Mouse (Mus musculus): ENCODE measurements around the gene Gm47996. TPM values are rescaled to one million over a fixed set of nuclear protein-coding genes. Genes with fewer than 3 reads are reported as not detected.
A peak's percentile ranks its signal among the peaks of the same experiment; 100 is the strongest.
"Not testable (repeated sequence)": the region's sequence is repeated elsewhere in the genome, so short reads cannot be mapped to it uniquely, and the experiment has no call there.

Gm47996 gene
- total RNA-seq, 4 experiments from 2014 or later, result not detected

DNA sequence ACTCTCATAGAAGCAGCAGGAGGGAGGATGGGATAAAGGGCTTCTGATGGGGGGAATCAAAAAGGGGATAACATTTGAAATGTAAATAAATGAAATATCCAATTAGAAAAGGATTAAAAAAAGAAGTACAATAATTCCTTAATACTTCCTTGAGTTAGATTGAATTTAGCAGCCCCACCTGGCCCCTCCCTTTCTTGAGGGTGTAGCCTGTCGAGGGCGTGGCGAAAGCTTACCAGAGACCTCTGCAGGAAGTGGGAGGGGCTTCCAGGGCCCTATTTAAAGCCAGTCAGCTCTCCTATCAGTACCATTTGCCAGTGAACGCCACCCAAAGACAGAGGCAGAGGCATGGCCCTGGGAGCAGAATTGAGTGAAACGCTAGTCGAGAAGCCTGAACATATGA, 6.1 kb upstream of the Gm47996 start, which contains the start of gene 3110040M04Rik:
Gene 3110040M04Rik (plus strand): TSS at position 304 of the 400 bp plus-strand sequence.
- not testable (repeated sequence) for DNase-seq (ENCODE audit: low spot score in 2 of 2)

DNA sequence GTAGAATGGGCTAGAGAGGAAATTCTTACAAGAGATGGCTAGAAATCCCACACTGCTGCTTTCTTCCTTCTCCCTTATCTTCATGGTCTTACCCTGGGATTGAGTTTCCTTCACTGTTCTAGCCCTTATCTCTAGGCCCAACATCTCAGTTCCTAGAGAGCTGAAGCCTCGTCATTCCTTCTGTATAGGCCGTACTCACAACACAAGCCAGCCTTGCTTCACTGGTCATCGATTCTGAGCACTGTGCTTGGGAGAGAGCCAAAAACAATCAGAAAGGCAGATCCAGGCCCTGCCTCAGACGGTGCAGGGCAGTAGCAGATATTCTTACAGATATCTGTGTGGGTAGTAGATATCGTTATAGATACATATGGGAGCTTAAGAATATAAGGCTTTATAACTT, 1.4 kb upstream of the Gm47996 start:
- DNase-seq (ENCODE audit: low spot score in 2 of 2), result not testable (repeated sequence)

DNA sequence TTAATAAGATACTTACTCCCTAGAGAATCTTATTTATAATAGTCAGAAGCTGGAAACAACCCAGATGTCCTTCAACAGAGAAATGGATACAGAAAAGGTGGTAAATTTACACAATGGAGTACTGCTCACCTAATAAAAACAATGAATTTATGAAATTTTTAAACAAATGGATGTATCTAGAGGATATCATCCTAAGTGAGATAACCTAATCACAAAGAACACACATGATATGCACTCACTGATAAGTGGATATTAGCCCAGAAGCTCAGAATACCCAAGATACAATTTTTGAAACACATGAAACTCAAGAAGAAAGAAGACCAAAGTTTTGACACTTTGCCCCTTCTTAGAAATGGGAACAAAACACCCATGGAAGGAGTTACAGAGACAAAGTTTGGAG, 987 bp upstream of the Gm47996 start:
- not testable (repeated sequence) for DNase-seq (ENCODE audit: low spot score in 2 of 2)

- DNase-seq (ENCODE audit: low spot score in 2 of 2), result not testable (repeated sequence)
Observed at GRCm38 (mm10) chr1:151211666-151212065, 1.7 kb downstream of the Gm47996 start.

GRCm38 (mm10) chr1:151214862-151215261, 4.9 kb downstream of the Gm47996 start:
- no peak for DNase-seq (ENCODE audit: low spot score in 2 of 2)

DNA sequence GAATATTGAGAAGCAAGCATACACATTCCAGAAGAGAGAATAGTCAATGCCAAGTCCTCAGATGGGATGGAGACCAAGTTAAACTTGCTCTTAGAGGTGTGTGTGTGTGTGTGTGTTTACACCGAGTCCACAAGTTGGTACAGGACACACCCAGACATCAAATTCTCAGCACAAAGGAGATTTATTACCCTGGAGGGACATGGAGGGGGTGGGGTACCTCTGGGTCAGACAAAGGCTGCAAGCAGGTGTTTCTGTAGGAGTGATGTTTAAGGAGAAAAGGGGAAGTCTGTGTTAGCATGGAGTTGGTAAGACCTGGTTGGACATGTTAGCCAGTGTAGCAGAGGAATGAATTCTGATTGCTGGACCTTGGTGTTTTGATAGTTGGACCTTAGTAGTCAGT, 6.1 kb downstream of the Gm47996 start:
- no peak for DNase-seq (ENCODE audit: low spot score in 2 of 2)

DNA sequence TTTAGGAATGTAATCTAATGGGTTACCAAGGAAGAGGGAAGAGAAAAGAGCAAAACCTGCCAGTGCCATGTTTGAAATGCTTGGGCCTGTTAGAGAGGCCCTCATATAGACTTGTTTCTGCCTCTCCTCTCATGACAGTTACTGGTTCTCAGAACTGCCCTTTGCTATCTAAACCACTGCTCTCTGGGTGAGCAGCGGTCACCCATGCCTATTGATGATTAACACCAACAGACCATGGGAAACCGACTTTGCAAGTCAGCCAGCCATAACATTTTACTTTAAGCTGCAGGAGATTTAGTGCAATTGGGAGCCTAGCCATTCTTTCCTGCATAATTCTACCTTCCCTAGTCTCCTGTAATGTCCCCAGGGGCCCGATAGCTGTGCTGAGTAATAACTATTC, 6.5 kb downstream of the Gm47996 start:
- DNase-seq (ENCODE audit: low spot score in 2 of 2), result no peak

- DNase-seq (ENCODE audit: low spot score in 2 of 2), result no peak
Observed at GRCm38 (mm10) chr1:151219045-151219444, 9.1 kb downstream of the Gm47996 start.

DNA sequence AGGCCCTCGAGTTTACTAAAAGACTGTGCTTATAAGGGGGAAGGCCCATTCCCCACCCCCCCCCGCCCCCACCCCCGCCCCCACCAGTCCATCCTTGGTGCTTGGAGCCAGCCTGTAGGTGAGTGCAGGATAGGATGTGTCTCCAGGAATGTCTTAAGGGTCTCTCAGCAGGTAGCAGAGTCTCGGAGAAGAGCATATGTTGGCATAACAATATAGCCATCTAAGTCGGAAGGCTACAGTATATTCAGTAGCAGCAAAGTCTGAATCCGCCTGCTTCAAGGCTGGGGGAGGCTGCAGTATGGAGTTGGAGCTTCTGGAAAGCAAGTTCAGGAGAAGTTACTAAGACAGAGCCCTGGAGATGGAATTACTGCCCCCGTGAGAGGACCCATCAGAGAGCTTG, 10.2 kb downstream of the Gm47996 start:
- DNase-seq (ENCODE audit: low spot score in 2 of 2), result no peak

GRCm38 (mm10) chr1:151222561-151223267, 12.8 kb downstream of the Gm47996 start:
- no peak for DNase-seq (ENCODE audit: low spot score in 2 of 2)

- DNase-seq (ENCODE audit: low spot score in 2 of 2), result no peak
Observed at GRCm38 (mm10) chr1:151223377-151223776, 13.4 kb downstream of the Gm47996 start.

DNA sequence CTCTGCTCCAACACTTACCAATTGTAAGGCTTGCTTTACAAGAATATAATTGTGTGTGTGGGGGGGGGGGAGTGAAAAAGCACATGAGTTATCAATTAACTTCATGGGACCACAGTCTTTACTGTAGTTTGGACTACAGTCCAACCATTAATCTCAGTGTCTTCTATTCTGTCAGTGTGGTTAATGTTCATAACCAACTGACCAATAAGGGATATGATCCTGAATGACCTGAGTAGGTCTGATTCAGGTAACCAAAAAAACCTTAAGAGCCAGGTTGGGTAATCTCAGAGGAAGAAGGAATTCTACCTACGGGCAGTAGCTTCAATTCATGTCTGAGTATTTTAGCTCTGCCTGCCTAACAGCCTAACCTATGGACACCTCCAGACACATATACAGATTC, 14.6 kb downstream of the Gm47996 start:
- DNase-seq (ENCODE audit: low spot score in 2 of 2), result no peak

DNA sequence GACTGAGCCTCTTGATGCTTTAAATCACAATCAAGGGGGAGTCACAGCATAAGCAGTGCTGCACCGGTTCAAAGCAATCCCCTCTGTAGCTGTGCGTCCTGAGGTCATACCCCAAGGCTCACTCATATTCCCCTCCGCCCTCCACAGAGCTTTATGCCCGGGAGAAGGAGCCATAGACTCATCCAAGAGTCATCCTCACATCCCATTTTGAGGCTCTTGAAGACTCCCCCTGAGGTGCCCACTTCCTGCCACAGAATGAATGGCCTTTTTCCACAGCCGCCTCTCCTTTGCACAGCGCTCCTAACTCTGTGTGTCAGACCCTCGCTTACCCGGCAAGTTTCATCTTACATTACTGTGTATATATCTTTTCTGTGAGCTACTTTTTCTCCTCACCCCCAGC, 17.6 kb downstream of the Gm47996 start:
- no peak for DNase-seq (ENCODE audit: low spot score in 2 of 2)

- no peak for DNase-seq (ENCODE audit: low spot score in 2 of 2)
Observed at GRCm38 (mm10) chr1:151228320-151228989, 18.5 kb downstream of the Gm47996 start.

DNA sequence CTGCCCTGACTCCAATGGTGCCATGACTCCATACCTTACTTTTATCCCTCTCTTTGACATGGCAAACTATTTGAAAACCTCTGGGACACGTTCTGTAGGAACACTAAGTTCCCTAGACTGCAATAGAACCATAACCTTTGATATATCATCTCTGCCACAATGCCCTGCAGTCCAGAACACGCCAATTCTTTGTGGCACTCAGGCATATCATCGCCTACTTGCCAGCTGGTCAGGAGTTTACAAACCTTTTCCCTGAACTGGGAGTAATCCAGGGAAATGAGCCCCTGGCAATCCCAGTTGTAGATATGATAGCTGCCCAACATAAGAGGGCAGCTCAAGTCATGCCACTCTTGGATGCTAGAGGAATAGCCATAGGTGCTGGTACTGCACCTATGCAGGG, 22.4 kb downstream of the Gm47996 start:
- no peak for DNase-seq (ENCODE audit: low spot score in 2 of 2)

- no peak for DNase-seq (ENCODE audit: low spot score in 2 of 2)
Observed at GRCm38 (mm10) chr1:151233756-151234155, 23.8 kb downstream of the Gm47996 start.

GRCm38 (mm10) chr1:151235574-151235973, 25.6 kb downstream of the Gm47996 start:
- DNase-seq (ENCODE audit: low spot score in 2 of 2), result no peak

GRCm38 (mm10) chr1:151236141-151236930, 26.4 kb downstream of the Gm47996 start:
- DNase-seq (ENCODE audit: low spot score in 2 of 2), result peak; percentile 35 to 48

- DNase-seq (ENCODE audit: low spot score in 2 of 2), result no peak
Observed at GRCm38 (mm10) chr1:151237780-151238179, 27.8 kb downstream of the Gm47996 start.

DNA sequence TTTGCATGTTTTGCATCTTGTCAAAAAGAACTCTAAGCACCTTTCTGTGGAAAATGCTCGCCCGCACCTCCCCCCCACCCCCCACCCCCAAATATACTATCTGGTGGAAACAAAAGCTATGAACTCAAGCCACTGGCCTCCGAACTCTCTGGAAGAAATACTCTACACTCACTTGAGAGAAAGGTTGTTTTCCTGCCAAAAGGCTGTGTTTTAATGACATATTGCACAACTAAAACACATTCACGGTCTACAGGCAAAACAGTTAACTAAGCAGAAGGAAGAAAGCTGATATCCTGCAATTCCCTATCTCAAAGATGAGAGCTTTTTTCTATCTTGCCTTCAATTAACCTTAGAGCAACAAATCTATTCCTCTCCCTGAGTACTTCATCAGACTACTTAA, 33.4 kb downstream of the Gm47996 start:
- DNase-seq (ENCODE audit: low spot score in 2 of 2), result no peak

GRCm38 (mm10) chr1:151244013-151244412, 34.1 kb downstream of the Gm47996 start:
- DNase-seq (ENCODE audit: low spot score in 2 of 2), result no peak

DNA sequence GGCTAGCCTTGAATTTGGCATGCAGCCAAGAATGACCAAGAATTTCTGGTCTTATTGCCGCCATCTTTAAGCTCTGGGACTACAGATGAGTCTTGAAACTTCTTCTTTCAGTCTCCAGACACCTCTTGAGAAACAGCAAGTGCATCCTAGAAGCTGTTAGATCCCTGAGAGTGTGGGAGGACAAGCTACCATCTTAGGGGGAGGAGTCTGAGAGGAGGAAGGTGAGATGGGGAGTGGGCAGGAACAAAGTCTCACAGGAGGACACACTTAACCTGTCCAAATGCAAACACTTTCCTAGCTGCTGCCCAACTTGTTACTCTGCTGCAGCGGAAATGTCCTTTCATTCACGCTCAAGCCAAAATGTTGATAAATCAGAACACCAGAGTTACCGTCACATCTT, 34.8 kb downstream of the Gm47996 start:
- no peak for DNase-seq (ENCODE audit: low spot score in 2 of 2)

All from layer of hippocampus, adult 8-10 months (tissue).